Mouse (Mus musculus) brain, embryonic 14.5 days (tissue): ENCODE results near the gene Zfp281.

Experiments used
- CTCF ChIP-seq: fragments of 200-500 bp; IDR thresholded peaks from 2 replicates; pipeline ENCODE4 v1.5.1; 2012; ENCODE audit warnings: inconsistent platforms, mild to moderate bottlenecking, moderate library complexity, borderline replicate concordance; ENCODE audit not compliant: insufficient read depth, insufficient read length; ENCODE audit errors: extremely low read depth
- POLR2A ChIP-seq: fragments of 200-500 bp; IDR thresholded peaks from 2 replicates; pipeline ENCODE4 v1.6.1; 2012; ENCODE audit warnings: mild to moderate bottlenecking, inconsistent platforms, borderline replicate concordance; ENCODE audit not compliant: poor library complexity, insufficient read depth, insufficient read length, severe bottlenecking; ENCODE audit errors: extremely low read depth

DNA sequence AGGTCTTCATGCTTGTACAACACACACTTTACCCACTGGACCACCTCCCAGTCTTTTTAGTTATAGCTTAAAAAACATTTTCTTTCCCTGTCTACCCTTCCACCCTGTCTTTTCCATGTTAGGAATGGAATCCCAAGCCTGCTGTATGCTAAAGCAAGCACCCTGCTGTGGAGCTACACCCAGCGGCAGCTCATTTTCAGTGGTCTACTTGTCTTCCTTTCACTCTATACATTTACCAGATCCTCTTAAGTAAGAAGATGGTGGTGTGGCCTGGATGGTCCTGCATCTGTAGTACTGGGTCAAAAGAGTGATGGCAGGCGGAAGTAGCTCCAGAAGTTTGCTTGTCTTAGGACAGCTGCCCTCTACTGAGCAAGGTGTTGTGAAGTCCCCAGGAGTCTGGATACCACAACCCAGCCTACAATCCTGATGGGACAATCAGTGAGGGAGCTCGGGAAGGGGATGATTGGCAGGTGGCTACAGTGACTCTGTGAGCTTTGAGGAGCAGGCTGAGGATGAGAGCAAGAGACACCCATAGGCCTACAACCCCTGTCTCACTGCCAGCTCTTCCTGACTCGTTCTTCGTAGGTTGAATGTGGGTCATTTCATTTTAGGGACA is 30.4 kb upstream of the Zfp281 start:
- no peak for TF ChIP-seq CTCF
- no peak for TF ChIP-seq POLR2A
